In genomic region chr15:101224977-101225376, GRCm38 (mm10) we compare ENCODE assay signal across 8 mouse cellular contexts. TPM values are rescaled to one million over a fixed set of nuclear protein-coding genes. Genes with fewer than 3 reads are reported as not detected.
DNase-seq lines count a peak whose midpoint lies in the region; ATAC-seq and TF ChIP-seq lines count a peak whose summit lies in the region.

No protein-coding gene starts in this region.

- H3K9ac ChIP-seq in embryonic facial prominence, embryonic 15.5 days: peak overlapping the region; percentile 68
- peak overlapping the region; percentile 76 for H3K9ac ChIP-seq in stomach, embryonic 15.5 days

- H3K27me3 ChIP-seq in embryonic facial prominence, embryonic 15.5 days: no peaks in the 10 kb centered on the region
- no peaks in the 10 kb centered on the region for H3K27me3 ChIP-seq in stomach, embryonic 15.5 days (replicated peaks)

- TF ChIP-seq POLR2A in lung, adult 2 months (IDR thresholded peaks at IDR 0.05; ENCODE audit: borderline replicate concordance, extremely low read depth, low read depth, low read length): peak; percentile 49; the same call in 1 of the 2 replicates

- H3K9me3 ChIP-seq in embryonic facial prominence, embryonic 15.5 days (replicated peaks): no peaks in the 10 kb centered on the region
- no peaks in the 10 kb centered on the region for H3K9me3 ChIP-seq in stomach, embryonic 15.5 days

- 3% methylated on average over 14 of the region's 14 CpGs for WGBS in embryonic facial prominence, embryonic 15.5 days
- WGBS in lung, adult 2 months: 3% methylated on average over 14 of the region's 14 CpGs
- 7% methylated on average over 14 of the region's 14 CpGs for WGBS in stomach, embryonic 15.5 days

- peak; percentile 25 for DNase-seq in embryo, embryonic 10 days (ENCODE audit: low spot score)
- DNase-seq in embryo, embryonic 11 days: no peak
- peak; percentile 36 for DNase-seq in lung, adult 2 months
- no peak for DNase-seq in layer of hippocampus, postnatal 14 days (ENCODE audit: low spot score in 2 of 2)
- no peak for DNase-seq in frontal cortex, postnatal 10 days (ENCODE audit: low spot score in 2 of 2)

- H3K4me3 ChIP-seq in embryonic facial prominence, embryonic 15.5 days (replicated peaks): peak overlapping the region; percentile 88
- peak overlapping the region; percentile 92 for H3K4me3 ChIP-seq in lung, adult 2 months (replicated peaks; ENCODE audit: extremely low read depth, low read depth, low read length)
- H3K4me3 ChIP-seq in stomach, embryonic 15.5 days (replicated peaks): peak overlapping the region; percentile 84

- TF ChIP-seq CTCF in lung, adult 2 months (IDR thresholded peaks at IDR 0.05; ENCODE audit: insufficient read depth, low read length): no peak

- ATAC-seq in embryonic facial prominence, embryonic 15.5 days (ENCODE audit: insufficient number of reproducible peaks, low FRiP score, low TSS enrichment, low read depth): no peak
- peak; percentile 50 for ATAC-seq in inflammation-experienced regulatory T-cells, adult 6 months
- ATAC-seq in stomach, embryonic 15.5 days (ENCODE audit: insufficient read depth, low FRiP score, low read depth): no peak

- H3K27ac ChIP-seq in embryonic facial prominence, embryonic 15.5 days (replicated peaks): peak overlapping the region; percentile 88
- peak overlapping the region; percentile 93 for H3K27ac ChIP-seq in stomach, embryonic 15.5 days

- H3K4me2 ChIP-seq in embryonic facial prominence, embryonic 15.5 days (replicated peaks): peak overlapping the region; percentile 88
- H3K4me2 ChIP-seq in stomach, embryonic 15.5 days: peak overlapping the region; percentile 88

- peaks cover 90% of the 10 kb centered on the region for H3K4me1 ChIP-seq in embryonic facial prominence, embryonic 15.5 days
- peaks cover 27% of the 10 kb centered on the region for H3K4me1 ChIP-seq in lung, adult 2 months (ENCODE audit: control insufficient read depth, insufficient read depth, low read length)
- peaks cover 71% of the 10 kb centered on the region for H3K4me1 ChIP-seq in stomach, embryonic 15.5 days

- H3K36me3 ChIP-seq in embryonic facial prominence, embryonic 15.5 days: peaks cover 11% of the 10 kb centered on the region
- H3K36me3 ChIP-seq in stomach, embryonic 15.5 days: peaks cover 5% of the 10 kb centered on the region; the same call in 1 of the 2 replicates

RNA-seq across cellular contexts. Expression of gene Grasp, which starts 1.0 kb away (rescaled TPM):
- polyA plus RNA-seq in embryonic facial prominence, embryonic 15.5 days (2015; fragmentation: Nextera tagmentation; extraction: Ambion mirVana): 11.4 and 15.1 TPM in 2 replicates
- polyA plus RNA-seq in inflammation-experienced regulatory T-cells, adult 6 months (2017; shearing (Covaris generic)): under 1 TPM; 0.18 to 0.50 (median 0.28) TPM
- polyA plus RNA-seq in lung, adult 2 months (2012; rRNA removed): 36.6 and 58.8 TPM in 2 replicates
- 6.0 and 7.3 TPM in 2 replicates for polyA plus RNA-seq in stomach, embryonic 15.5 days (2015; fragmentation: Nextera tagmentation; extraction: Ambion mirVana)
- total RNA-seq in layer of hippocampus, postnatal 14 days (2021): 10 to 100 TPM; 53.4 to 55.2 TPM

RNA-seq across cellular contexts. Expression of gene Nr4a1, which starts 29.1 kb away (rescaled TPM):
- polyA plus RNA-seq in embryonic facial prominence, embryonic 15.5 days (2015; fragmentation: Nextera tagmentation; extraction: Ambion mirVana): 16.0 and 16.4 TPM in 2 replicates
- polyA plus RNA-seq in inflammation-experienced regulatory T-cells, adult 6 months (2017; shearing (Covaris generic)): 10 to 100 TPM; 46.4 to 73.4 (median 68.3) TPM
- 40.0 and 43.4 TPM in 2 replicates for polyA plus RNA-seq in lung, adult 2 months (2012; rRNA removed)
- 10.6 and 11.2 TPM in 2 replicates for polyA plus RNA-seq in stomach, embryonic 15.5 days (2015; fragmentation: Nextera tagmentation; extraction: Ambion mirVana)
- total RNA-seq in layer of hippocampus, postnatal 14 days (2021): 10 to 100 TPM; 34.5 to 54.4 TPM

RNA-seq across cellular contexts. Expression of gene Acvr1b, which starts 51.1 kb away (rescaled TPM):
- polyA plus RNA-seq in embryonic facial prominence, embryonic 15.5 days (2015; fragmentation: Nextera tagmentation; extraction: Ambion mirVana): 10.5 and 11.4 TPM in 2 replicates
- polyA plus RNA-seq in inflammation-experienced regulatory T-cells, adult 6 months (2017; shearing (Covaris generic)): 1 to 10 TPM in 2 of 3 experiments, under 1 TPM in 1; 0.53 to 4.0 (median 3.6) TPM
- polyA plus RNA-seq in lung, adult 2 months (2012; rRNA removed): 45.8 and 57.2 TPM in 2 replicates
- 8.9 and 9.9 TPM in 2 replicates for polyA plus RNA-seq in stomach, embryonic 15.5 days (2015; fragmentation: Nextera tagmentation; extraction: Ambion mirVana)
- 10 to 100 TPM; 71.3 to 79.6 TPM for total RNA-seq in layer of hippocampus, postnatal 14 days (2021)

RNA-seq across cellular contexts. Expression of gene Atg101, which starts 59.1 kb away (rescaled TPM):
- 69.9 and 71.9 TPM in 2 replicates for polyA plus RNA-seq in embryonic facial prominence, embryonic 15.5 days (2015; fragmentation: Nextera tagmentation; extraction: Ambion mirVana)
- 10 to 100 TPM; 39.9 to 53.6 (median 47.8) TPM for polyA plus RNA-seq in inflammation-experienced regulatory T-cells, adult 6 months (2017; shearing (Covaris generic))
- polyA plus RNA-seq in lung, adult 2 months (2012; rRNA removed): 36.1 and 38.6 TPM in 2 replicates
- 66.0 and 66.4 TPM in 2 replicates for polyA plus RNA-seq in stomach, embryonic 15.5 days (2015; fragmentation: Nextera tagmentation; extraction: Ambion mirVana)
- total RNA-seq in layer of hippocampus, postnatal 14 days (2021): 10 to 100 TPM; 45.9 to 47.3 TPM

Comparison
In these comparisons a context has a peak if more than half of its experiments do, and no peak if none do; other contexts are left out.
1. DNase-seq: peak in embryo, embryonic 10 days (single experiment) and lung, adult 2 months (single experiment); none in embryo, embryonic 11 days (single experiment), layer of hippocampus, postnatal 14 days (0 of 2) and frontal cortex, postnatal 10 days (0 of 2).
2. Peak in every context shown above with its lines, with median percentiles within 50 percentile points of each other: H3K4me3 ChIP-seq.